Mouse (Mus musculus): ENCODE data around the gene Lrrc45.
"Not testable (repeated sequence)": the region's sequence is repeated elsewhere in the genome, so short reads cannot be mapped to it uniquely, and the experiment has no call there.

The Lrrc45 gene

GRCm38 (mm10) chr11:120763121-120763999 is 49.6 kb downstream of the Lrrc45 start:
- in situ Hi-C loops (cut with MboI, MseI): not testable (repeated sequence)

GRCm38 (mm10) chr11:120767023-120767422 is 53.3 kb downstream of the Lrrc45 start:
- in situ Hi-C loops (cut with MboI, MseI): loop anchor here (5.0 kb wide), 1 partner anchor 40 kb away; the partner anchor contains the start of gene Dcxr

GRCm38 (mm10) chr11:120768206-120768605 is 54.5 kb downstream of the Lrrc45 start:
- in situ Hi-C loops (cut with MboI, MseI): loop anchor here (5.0 kb wide), 1 partner anchor 41 kb away; the partner anchor contains the start of gene Dcxr

All from regulatory T cell (primary cell).